Mouse (Mus musculus): ENCODE data around the gene Slx4.

The Slx4 gene

GRCm38 (mm10) chr16:4003489-4004398, at the start of gene Slx4:
Gene Slx4, minus strand, starts transcription at chr16:4003770.
- in situ Hi-C loops (cut with MboI, MseI) = no loop called here

GRCm38 (mm10) chr16:4052601-4053000, 49.0 kb upstream of the Slx4 start:
- in situ Hi-C loops (cut with MboI, MseI) = loop anchor here (25.0 kb wide), 1 partner anchor 235 kb away; no protein-coding TSS in a partner anchor

GRCm38 (mm10) chr16:4045524-4045923, 42.0 kb upstream of the Slx4 start:
- in situ Hi-C loops (cut with MboI, MseI) = no loop called here

- in situ Hi-C loops (cut with MboI, MseI) = no loop called here
These were observed 40.5 kb upstream of the Slx4 start for GRCm38 (mm10) chr16:4044093-4044492.

GRCm38 (mm10) chr16:4041646-4042045, 38.1 kb upstream of the Slx4 start:
- in situ Hi-C loops (cut with MboI, MseI) = no loop called here

- in situ Hi-C loops (cut with MboI, MseI) = no loop called here
These were observed 36.6 kb upstream of the Slx4 start for GRCm38 (mm10) chr16:4040206-4040605.

GRCm38 (mm10) chr16:4037690-4038089, 34.1 kb upstream of the Slx4 start:
- in situ Hi-C loops (cut with MboI, MseI) = no loop called here

GRCm38 (mm10) chr16:4036807-4037206, 33.2 kb upstream of the Slx4 start, which contains the start of gene Dnase1:
Gene Dnase1, plus strand, starts transcription at chr16:4036942.
- in situ Hi-C loops (cut with MboI, MseI) = no loop called here

- in situ Hi-C loops (cut with MboI, MseI) = no loop called here
These were observed 32.0 kb upstream of the Slx4 start for GRCm38 (mm10) chr16:4035575-4035974.

GRCm38 (mm10) chr16:4034476-4034875, 30.9 kb upstream of the Slx4 start:
- in situ Hi-C loops (cut with MboI, MseI) = no loop called here

- in situ Hi-C loops (cut with MboI, MseI) = no loop called here
These were observed 30.4 kb upstream of the Slx4 start for GRCm38 (mm10) chr16:4033971-4034370.

GRCm38 (mm10) chr16:4032341-4032748, 28.8 kb upstream of the Slx4 start:
- in situ Hi-C loops (cut with MboI, MseI) = no loop called here

- in situ Hi-C loops (cut with MboI, MseI) = no loop called here
These were observed 28.1 kb upstream of the Slx4 start for GRCm38 (mm10) chr16:4031441-4032274.

GRCm38 (mm10) chr16:4030501-4030900, 26.9 kb upstream of the Slx4 start:
- in situ Hi-C loops (cut with MboI, MseI) = no loop called here

- in situ Hi-C loops (cut with MboI, MseI) = no loop called here
These were observed 25.8 kb upstream of the Slx4 start for GRCm38 (mm10) chr16:4029371-4029841.

- in situ Hi-C loops (cut with MboI, MseI) = no loop called here
These were observed 23.6 kb upstream of the Slx4 start for GRCm38 (mm10) chr16:4027211-4027610.

- in situ Hi-C loops (cut with MboI, MseI) = no loop called here
These were observed 23.1 kb upstream of the Slx4 start for GRCm38 (mm10) chr16:4026672-4027071.

- in situ Hi-C loops (cut with MboI, MseI) = no loop called here
These were observed 19.1 kb upstream of the Slx4 start for GRCm38 (mm10) chr16:4022719-4023118.

GRCm38 (mm10) chr16:4021241-4021640, 17.7 kb upstream of the Slx4 start:
- in situ Hi-C loops (cut with MboI, MseI) = no loop called here

- in situ Hi-C loops (cut with MboI, MseI) = loop anchor here (5.0 kb wide), 1 partner anchor 50 kb away; no protein-coding TSS in a partner anchor
These were observed 13.9 kb upstream of the Slx4 start for GRCm38 (mm10) chr16:4017466-4017865.

- in situ Hi-C loops (cut with MboI, MseI) = loop anchor here (5.0 kb wide), 1 partner anchor 51 kb away; no protein-coding TSS in a partner anchor
These were observed 13.2 kb upstream of the Slx4 start for GRCm38 (mm10) chr16:4016786-4017185.

- in situ Hi-C loops (cut with MboI, MseI) = no loop called here
These were observed 10.6 kb upstream of the Slx4 start for GRCm38 (mm10) chr16:4014040-4014668.

Data from T-helper 1 cell (primary cell).